Mouse (Mus musculus) forebrain, embryonic 11.5 days (tissue): Measurements from ENCODE around the gene Raver1. TPM values are rescaled to one million over a fixed set of nuclear protein-coding genes. Genes with fewer than 3 reads are reported as not detected.
A peak's percentile ranks its signal among the peaks of the same experiment; 100 is the strongest.

Source experiments
- ATAC-seq: fragments of 200-750 bp; cut with Nextera tagmentation; replicated peaks from 2 replicates; pipeline ENCODE4 v1.8.0; 2017; ENCODE audit warnings: moderate TSS enrichment; ENCODE audit not compliant: low FRiP score
- DNase-seq: peaks from one replicate; pipeline ENCODE4 v3.0.0-alpha.2; 2017; ENCODE audit warnings: low spot score
- H3K27ac ChIP-seq: fragments of 300-500 bp; sonication (generic); 2 replicates; pipeline ENCODE4 v1.5.1; 2014; ENCODE audit warnings: low read depth, low read length
- H3K27me3 ChIP-seq: fragments of 300-500 bp; sonication (generic); 2 replicates; pipeline ENCODE4 v1.6.1; 2014; ENCODE audit warnings: mild to moderate bottlenecking, low read length, mixed read lengths; ENCODE audit not compliant: control insufficient read depth, insufficient read depth
- H3K36me3 ChIP-seq: fragments of 300-500 bp; sonication (generic); 2 replicates; pipeline ENCODE4 v1.6.1; 2014; ENCODE audit warnings: mild to moderate bottlenecking, low read length, moderate library complexity, mixed read lengths; ENCODE audit not compliant: control insufficient read depth, insufficient read depth
- H3K4me1 ChIP-seq: fragments of 300-500 bp; sonication (generic); replicated peaks from 2 replicates; pipeline ENCODE4 v1.6.1; 2014; ENCODE audit warnings: low read length, mixed read lengths; ENCODE audit not compliant: control insufficient read depth, insufficient read depth
- H3K4me2 ChIP-seq: fragments of 300-500 bp; sonication (generic); 2 replicates; pipeline ENCODE4 v1.6.1; 2014; ENCODE audit warnings: low read depth, mild to moderate bottlenecking, low read length, moderate library complexity, mixed read lengths; ENCODE audit not compliant: severe bottlenecking
- H3K4me3 ChIP-seq: fragments of 300-500 bp; sonication (generic); 2 replicates; pipeline ENCODE4 v1.5.1; 2014; ENCODE audit warnings: low read depth, low read length
- H3K9ac ChIP-seq: fragments of 300-500 bp; sonication (generic); 2 replicates; pipeline ENCODE4 v1.6.1; 2014; ENCODE audit warnings: low read length
- H3K9me3 ChIP-seq: fragments of 300-500 bp; sonication (generic); 2 replicates; pipeline ENCODE4 v1.6.1; 2016; ENCODE audit warnings: low read length, mixed read lengths; ENCODE audit not compliant: control insufficient read depth
- WGBS: fragments of 180-500 bp; shearing (Covaris S2); extraction: QIAGEN DNeasy Blood & Tissue Kit; methylation state at CpG from one replicate; pipeline ENCODE4 v1.1.7; 2014; 5-methylcytosine and 5-hydroxymethylcytosine counted together
- polyA plus RNA-seq: library from polyadenylated mRNA; unstranded; fragments of >200 nt; fragmentation: Nextera tagmentation; extraction: Ambion mirVana; gene quantifications from 2 replicates; pipeline ENCODE4 v1.2.1, GENCODE M21; 2014

The Raver1 gene
- polyA plus RNA-seq, result 118 and 124 TPM in 2 replicates

- H3K36me3 ChIP-seq, result peaks cover 14% of the 10 kb centered on the region
- under 1% methylated on average over 54 of the region's 54 CpGs for WGBS
- peak; percentile 99 for DNase-seq
- ATAC-seq, result peak; percentile 100
- H3K4me2 ChIP-seq, result peak within 1 kb of the TSS; percentile 92
- H3K27me3 ChIP-seq, result no peaks in the 10 kb centered on the region
- peaks cover 10% of the 10 kb centered on the region for H3K4me1 ChIP-seq
- peak within 1 kb of the TSS; percentile 82 for H3K27ac ChIP-seq
- H3K4me3 ChIP-seq, result peak within 1 kb of the TSS; percentile 72
- no peaks in the 10 kb centered on the region for H3K9me3 ChIP-seq
- peak within 1 kb of the TSS; percentile 82 for H3K9ac ChIP-seq
Observed at GRCm38 (mm10) chr9:21091707-21092320, at the start of gene Raver1, which contains the start of gene Gm38431. Gene Raver1, minus strand, starts transcription at chr9:21092008. Gene Gm38431, minus strand, starts transcription at chr9:21091997.

- no peak overlapping the region for H3K9ac ChIP-seq
- ATAC-seq (no peak), DNase-seq (no peak)
- no peaks in the 10 kb centered on the region for H3K4me1 ChIP-seq
- H3K27ac ChIP-seq, result no peak overlapping the region
- H3K9me3 ChIP-seq, result no peaks in the 10 kb centered on the region
- H3K4me2 ChIP-seq, result no peak overlapping the region
- no peak overlapping the region for H3K4me3 ChIP-seq
- peaks cover 19% of the 10 kb centered on the region for H3K36me3 ChIP-seq
- H3K27me3 ChIP-seq, result no peaks in the 10 kb centered on the region
- WGBS, result 87% methylated on average over 4 of the region's 4 CpGs
Observed at GRCm38 (mm10) chr9:21138386-21138785, 46.6 kb upstream of the Raver1 start.

GRCm38 (mm10) chr9:21137229-21137628, 45.4 kb upstream of the Raver1 start:
- peaks cover 16% of the 10 kb centered on the region for H3K36me3 ChIP-seq
- ATAC-seq, result no peak
- no peak overlapping the region for H3K9ac ChIP-seq
- H3K27ac ChIP-seq, result no peak overlapping the region
- H3K4me3 ChIP-seq, result no peak overlapping the region
- no peaks in the 10 kb centered on the region for H3K27me3 ChIP-seq
- DNase-seq, result peak; percentile 67
- no peak overlapping the region for H3K4me2 ChIP-seq
- WGBS, result 44% methylated on average over 3 of the region's 3 CpGs
- H3K9me3 ChIP-seq, result no peaks in the 10 kb centered on the region
- H3K4me1 ChIP-seq, result no peaks in the 10 kb centered on the region

- Histone ChIP-seq H3K27me3 (no peaks in the 10 kb centered on the region), H3K9me3 (no peaks in the 10 kb centered on the region), H3K4me3 (no peak overlapping the region), H3K4me1 (no peaks in the 10 kb centered on the region), H3K27ac (no peak overlapping the region), H3K4me2 (no peak overlapping the region), H3K36me3 (peaks cover 16% of the 10 kb centered on the region), H3K9ac (no peak overlapping the region)
- WGBS, result 85% methylated on average over 6 of the region's 6 CpGs
- no peak for DNase-seq
- ATAC-seq, result no peak
Observed at GRCm38 (mm10) chr9:21136401-21136800, 44.6 kb upstream of the Raver1 start.

- no peak for ATAC-seq
Observed at GRCm38 (mm10) chr9:21135941-21136381, 44.2 kb upstream of the Raver1 start.

GRCm38 (mm10) chr9:21135329-21135890, 43.6 kb upstream of the Raver1 start:
- 73% methylated on average over 4 of the region's 4 CpGs for WGBS
- H3K27ac ChIP-seq, result no peak overlapping the region
- H3K27me3 ChIP-seq, result no peaks in the 10 kb centered on the region
- DNase-seq (no peak), ATAC-seq (no peak)
- no peak overlapping the region for H3K9ac ChIP-seq
- peaks cover 12% of the 10 kb centered on the region for H3K36me3 ChIP-seq
- no peak overlapping the region for H3K4me3 ChIP-seq
- peaks cover 3% of the 10 kb centered on the region; the same call in 1 of the 2 replicates for H3K4me1 ChIP-seq
- no peaks in the 10 kb centered on the region for H3K9me3 ChIP-seq
- no peak overlapping the region for H3K4me2 ChIP-seq

More at GRCm38 (mm10) chr9:21135941-21136381, 44.2 kb upstream of the Raver1 start:
- H3K9me3 ChIP-seq, result no peaks in the 10 kb centered on the region
- H3K9ac ChIP-seq, result no peak overlapping the region
- 79% methylated on average over 1 of the region's 1 CpGs for WGBS
- no peaks in the 10 kb centered on the region for H3K27me3 ChIP-seq
- H3K36me3 ChIP-seq, result peaks cover 15% of the 10 kb centered on the region
- no peak overlapping the region for H3K27ac ChIP-seq
- DNase-seq, result no peak
- H3K4me1 ChIP-seq, result no peaks in the 10 kb centered on the region
- no peak overlapping the region for H3K4me2 ChIP-seq
- no peak overlapping the region for H3K4me3 ChIP-seq

- DNase-seq (no peak), ATAC-seq (no peak)
- Histone ChIP-seq H3K9me3 (no peaks in the 10 kb centered on the region), H3K4me3 (no peak overlapping the region), H3K9ac (no peak overlapping the region), H3K36me3 (peaks cover 8% of the 10 kb centered on the region), H3K4me2 (no peak overlapping the region), H3K27ac (no peak overlapping the region), H3K27me3 (no peaks in the 10 kb centered on the region), H3K4me1 (peaks cover 3% of the 10 kb centered on the region; the same call in 1 of the 2 replicates)
- 83% methylated on average over 9 of the region's 9 CpGs for WGBS
Observed at GRCm38 (mm10) chr9:21134595-21135328, 43.0 kb upstream of the Raver1 start.

GRCm38 (mm10) chr9:21133064-21133707, 41.4 kb upstream of the Raver1 start:
- Histone ChIP-seq H3K4me3 (no peak overlapping the region), H3K9me3 (no peaks in the 10 kb centered on the region), H3K36me3 (no peaks in the 10 kb centered on the region), H3K9ac (no peak overlapping the region), H3K4me1 (peaks cover 3% of the 10 kb centered on the region; the same call in 1 of the 2 replicates), H3K27me3 (no peaks in the 10 kb centered on the region), H3K27ac (no peak overlapping the region), H3K4me2 (no peak overlapping the region)
- 82% methylated on average over 9 of the region's 9 CpGs for WGBS
- ATAC-seq (no peak), DNase-seq (no peak)
